Mouse (Mus musculus): Measurements from ENCODE around the gene Ints1.
"Not testable (repeated sequence)": the region's sequence is repeated elsewhere in the genome, so short reads cannot be mapped to it uniquely, and the experiment has no call there.

Ints1 gene

DNA sequence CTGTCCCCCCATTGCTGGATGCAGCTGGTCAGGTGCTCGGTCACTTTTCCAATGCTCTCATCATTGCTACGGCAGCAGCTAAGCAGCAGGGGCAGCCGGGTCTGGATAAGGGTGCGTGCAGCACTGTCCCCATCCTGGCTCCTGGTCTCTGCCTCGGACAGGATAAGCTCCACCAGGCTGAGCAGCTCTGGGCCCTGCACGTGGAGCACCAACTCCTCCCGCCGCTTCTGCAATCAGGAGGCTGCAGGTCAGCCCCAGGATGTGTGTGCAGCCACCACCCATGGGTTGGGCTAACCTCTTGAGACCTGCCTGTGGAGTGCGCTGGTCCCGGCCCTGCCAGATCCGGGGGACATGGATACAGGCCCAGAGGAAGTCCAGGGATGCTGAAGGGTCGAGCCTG lies 19.3 kb downstream of the Ints1 start:
- DNase-seq (ENCODE audit: low read depth, low spot score), result no peak

DNA sequence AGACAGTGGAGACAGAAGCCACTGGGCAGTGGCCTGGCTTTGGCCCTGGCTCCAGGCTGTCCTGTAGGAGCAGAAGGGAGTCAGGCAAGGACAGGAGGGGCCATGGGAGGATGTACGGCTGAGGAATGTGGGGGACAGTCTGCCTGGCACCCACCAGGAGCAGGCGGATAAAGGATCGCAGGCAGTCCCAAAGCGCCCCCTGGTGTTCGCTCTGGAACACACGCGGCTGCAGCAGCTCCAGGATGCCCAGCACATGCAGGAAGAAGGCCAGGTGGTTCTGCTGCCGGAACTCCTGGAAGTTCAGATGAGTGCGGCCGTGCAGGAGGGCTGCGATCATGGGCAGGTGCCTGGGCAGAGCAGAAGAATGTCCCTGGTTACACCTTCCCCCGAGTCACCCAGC lies 20.7 kb downstream of the Ints1 start:
- no peak for DNase-seq (ENCODE audit: low read depth, low spot score)

DNA sequence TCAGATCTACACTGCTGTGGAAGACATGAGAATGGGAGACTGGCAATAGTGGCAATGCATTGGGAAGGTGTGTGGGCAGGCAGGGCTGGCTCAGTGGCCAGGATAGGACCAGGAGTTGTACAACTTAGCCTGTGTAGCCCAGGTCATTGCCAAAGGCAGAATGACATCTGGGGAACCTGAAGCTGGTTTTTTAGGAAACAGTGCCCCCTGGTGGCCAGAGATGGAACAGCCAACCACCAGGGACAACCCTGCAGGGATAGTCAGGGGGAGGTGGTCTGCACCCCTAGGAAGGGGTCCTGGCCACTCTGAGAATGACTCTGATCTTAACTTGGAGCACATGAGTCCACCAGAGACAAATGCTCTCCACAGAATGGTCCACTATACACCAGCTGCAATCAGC lies 24.9 kb downstream of the Ints1 start:
- DNase-seq (ENCODE audit: low read depth, low spot score), result no peak

DNA sequence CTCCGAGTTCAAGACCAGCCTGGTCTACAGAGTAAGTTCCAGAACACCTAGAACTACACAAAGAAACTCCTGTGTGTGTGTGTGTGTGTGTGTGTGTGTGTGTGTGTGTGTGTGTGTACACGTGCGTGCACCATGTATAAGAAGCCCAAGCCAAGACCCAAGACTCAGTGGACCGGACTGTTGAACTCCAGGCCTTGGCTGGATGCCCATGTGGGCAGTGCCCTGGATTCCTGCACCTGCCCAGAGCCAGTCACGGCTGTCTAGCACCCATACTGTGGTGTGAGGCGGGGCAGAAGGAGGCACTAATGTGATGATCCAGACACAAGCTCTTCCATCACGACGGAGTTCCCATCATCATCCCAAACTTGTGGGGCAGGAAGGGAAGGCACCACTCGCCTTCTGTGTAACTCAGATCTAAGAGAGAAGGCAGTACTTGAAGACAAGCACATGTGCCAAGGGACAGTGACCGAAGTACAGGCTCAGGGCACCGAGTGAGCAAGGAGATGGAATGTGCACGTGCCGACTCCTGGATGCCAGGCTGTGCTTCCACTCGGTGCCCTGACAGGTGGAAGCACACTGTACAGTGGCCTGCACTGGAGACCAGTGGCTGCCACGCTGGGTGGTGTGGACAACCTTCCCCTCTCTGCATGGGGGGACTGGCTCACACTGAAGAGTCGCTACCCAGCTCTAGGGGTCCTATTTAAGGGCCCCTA lies 25.9 kb downstream of the Ints1 start:
- no peak for DNase-seq (ENCODE audit: low read depth, low spot score)

DNA sequence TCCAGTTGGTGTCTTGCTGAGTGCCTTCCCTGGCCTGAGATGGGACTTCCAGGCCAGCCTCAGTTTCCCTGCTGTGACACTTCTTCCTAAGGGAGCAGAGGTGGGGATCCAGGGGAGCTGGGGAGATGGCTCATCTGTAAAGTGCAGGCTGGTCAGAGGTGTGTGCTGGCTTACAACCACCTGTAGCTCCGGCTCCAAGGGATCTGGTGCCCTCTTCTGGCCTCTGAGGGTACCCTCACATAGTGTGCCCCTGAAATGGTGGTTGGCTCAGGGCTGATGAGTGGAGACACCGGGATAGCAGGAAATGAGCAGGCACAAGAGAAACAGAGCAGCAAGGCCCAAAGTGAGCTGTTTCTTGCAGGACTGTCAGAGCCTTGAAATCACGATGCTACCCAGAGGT lies 29.7 kb downstream of the Ints1 start:
- DNase-seq (ENCODE audit: low read depth, low spot score), result no peak

DNA sequence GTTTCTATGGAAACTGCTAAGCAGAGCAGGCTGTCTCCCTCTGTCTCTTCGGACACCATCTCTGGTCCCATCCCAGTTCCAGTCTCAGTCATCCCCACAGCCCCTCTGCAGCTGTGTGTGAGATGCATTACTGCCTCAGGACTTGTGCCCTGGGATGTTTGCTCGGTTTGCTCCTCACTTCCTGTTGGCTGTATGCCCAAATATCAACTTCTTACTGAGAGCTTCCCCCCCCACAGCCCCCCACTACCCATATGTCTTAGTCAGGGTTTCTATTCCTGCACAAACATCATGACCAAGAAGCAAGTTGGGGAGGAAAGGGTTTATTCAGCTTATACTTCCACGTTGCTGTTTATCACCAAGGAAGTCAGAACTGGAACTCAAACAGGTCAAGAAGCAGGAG lies 32.8 kb downstream of the Ints1 start:
- DNase-seq (ENCODE audit: low read depth, low spot score), result not testable (repeated sequence)

DNA sequence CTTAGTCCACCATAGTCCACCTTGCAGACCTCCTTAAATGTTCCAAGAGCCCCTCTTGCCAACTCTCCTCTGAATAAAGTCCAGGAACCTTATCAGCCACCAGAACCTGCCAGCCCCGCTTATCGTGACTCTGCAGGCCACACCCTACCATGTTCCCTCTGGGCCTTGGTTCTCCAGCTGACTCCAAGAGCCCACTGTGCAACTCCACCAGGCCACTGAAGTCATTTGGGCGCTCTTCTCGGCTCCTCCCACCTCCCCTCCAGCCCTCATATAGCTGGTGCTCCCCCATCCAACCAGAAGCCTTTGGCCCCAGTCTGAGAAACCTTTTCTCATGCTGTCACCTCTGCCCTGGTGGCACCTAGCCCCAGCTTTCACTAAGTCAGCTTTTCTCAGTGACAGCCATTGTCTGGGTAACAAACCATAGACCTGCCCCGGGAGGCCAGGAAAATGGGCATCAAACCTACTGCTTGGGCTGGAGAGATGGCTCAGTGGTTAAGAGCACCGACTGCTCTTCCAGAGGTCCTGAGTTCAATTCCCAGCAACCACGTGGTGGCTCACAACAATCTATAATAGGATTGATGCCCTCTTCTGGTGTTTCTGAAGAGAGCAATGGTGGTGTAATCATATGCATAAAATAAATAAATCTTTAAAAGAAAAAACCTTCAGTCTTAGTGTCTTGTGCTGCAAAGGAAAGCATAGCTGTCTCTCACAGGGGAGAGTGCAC lies 36.7 kb downstream of the Ints1 start:
- DNase-seq (ENCODE audit: low read depth, low spot score), result no peak

DNA sequence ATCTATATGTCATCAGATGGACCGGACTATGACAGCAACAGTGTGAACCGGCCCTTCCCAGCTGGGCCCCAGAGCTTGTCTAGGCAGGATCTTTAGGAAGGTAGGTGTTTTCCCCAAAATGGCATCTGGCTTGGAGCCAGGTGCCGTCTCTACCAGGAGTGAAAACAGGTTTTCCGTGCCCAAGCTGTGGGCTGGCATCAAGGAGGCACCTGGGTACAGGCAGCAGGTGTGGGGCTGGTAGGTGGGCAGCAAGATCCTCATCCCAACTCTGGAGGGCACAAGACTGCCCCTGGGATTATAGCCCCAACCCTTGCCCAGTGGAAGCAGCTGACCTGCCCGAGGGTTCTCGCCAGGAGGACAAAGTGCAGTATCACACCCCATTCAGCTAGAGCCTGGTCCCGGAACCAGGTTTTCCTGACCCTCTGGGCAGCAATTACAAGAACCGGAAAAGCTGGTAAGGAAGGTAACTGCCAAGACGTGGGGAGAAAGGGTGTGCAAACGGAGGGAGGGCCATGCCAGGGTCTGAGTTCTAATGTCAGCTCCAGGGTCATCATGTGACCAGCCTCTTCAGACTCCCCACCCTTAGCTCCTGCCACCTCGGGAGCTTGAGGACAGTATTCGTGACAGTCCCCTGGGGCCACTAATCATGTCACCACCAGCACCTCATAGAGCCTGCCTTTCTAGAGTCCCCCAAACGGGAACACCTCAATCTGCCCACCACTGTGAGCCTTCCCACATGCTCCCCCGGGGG lies 37.5 kb downstream of the Ints1 start:
- DNase-seq (ENCODE audit: low read depth, low spot score), result no peak

DNA sequence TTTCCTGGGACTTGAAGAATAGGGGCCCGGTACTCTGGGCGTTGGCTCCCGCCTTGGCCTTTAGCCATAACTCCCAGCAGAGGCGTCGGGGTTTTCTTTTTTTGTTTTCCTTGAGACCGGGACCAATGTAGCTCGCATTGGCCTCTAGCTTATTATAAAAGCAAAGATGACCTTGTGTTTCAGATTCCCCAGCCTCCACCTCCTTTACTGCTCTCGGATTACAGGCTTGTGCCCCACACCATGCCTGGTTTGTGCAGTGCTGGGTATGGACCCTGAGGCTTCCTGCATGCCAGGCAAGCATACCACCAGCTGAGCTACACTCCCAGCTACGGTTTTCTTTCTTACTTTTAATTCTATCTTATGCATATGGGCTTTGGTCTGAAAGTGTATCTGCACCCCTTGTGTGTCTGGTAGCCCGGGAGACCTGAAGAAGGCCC lies 39.0 kb downstream of the Ints1 start:
- DNase-seq (ENCODE audit: low read depth, low spot score), result no peak

DNA sequence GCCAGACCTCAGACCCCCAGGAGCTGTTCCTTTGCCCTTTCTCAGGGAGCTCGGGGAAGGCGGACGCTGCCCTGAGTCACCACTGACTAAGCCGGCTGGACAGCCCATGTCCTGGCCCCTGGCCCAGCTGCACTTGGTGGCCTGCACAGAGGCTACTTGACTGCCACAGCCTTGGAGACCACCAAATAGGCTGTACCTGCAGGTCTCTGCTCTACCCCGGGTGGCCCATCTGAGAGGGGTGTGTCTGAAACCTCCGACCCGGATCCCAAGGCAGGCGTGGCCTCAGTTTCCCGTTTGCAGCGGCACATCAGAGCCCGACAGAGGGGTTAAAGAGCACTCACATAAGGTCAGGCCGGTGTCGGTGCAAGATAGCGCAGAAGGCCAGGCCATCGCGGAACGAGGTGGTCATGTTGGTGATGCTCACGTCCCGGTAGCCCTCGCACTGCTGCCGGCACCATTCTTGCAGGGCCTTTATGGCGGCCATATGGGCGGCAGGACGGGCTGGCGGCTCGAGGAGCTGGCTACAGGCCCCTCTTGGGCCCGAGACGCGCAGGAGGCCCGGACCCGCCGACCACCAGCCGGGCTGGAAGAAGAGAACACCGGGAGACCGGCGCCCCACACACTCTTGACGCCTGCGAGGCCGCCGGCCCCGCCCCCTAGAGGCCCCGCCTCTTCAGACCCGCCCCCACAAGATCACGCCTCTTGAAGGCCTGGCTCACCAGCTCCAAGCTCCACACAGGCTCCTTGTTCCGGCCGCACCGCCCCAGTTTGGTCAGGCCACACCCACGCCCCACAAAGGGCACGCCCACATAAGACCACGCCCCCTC lies 39.6 kb downstream of the Ints1 start, which contains the start of gene Micall2:
Gene Micall2 (minus strand): TSS at position 660 of the 827 bp plus-strand sequence.
- DNase-seq (ENCODE audit: low read depth, low spot score), result peak; percentile 56

DNA sequence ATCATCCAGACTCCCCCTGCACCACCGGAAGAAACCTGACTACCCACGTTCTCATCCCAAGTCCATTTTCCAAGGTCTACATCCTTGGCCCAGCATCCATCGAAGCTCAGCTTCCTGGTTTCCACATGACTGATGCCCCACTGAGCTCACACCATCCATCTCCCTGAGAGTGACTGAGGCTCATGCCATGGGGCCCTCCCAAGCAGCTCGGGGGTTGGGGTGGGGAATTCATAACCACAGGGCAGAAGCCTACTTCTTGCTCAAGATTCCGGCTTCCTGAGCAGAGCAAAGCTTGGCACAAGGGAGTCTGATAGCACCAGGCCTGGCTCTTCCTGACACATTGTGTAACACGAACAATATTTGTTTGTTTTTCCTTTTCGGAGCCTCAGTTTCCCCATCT lies 40.7 kb downstream of the Ints1 start:
- DNase-seq (ENCODE audit: low read depth, low spot score), result no peak

DNA sequence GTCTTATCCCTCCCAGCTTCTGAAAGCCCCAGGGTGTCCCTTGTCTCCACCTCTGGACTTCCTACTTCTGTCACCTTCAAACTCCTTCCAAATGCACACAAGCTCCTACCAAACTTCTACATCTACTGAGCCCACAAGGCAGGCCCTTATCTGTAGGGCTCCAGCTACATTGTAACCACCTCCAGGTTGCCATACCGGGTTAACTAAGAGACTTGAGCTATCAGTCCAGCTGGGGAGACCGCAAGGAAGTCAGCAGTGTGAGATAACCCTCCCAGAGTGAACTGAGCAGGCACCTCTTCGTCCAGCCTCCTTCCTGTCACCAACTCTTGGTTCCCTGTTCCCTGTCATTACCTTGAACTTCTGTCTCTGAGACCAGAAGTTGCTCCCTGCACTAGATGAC lies 41.5 kb downstream of the Ints1 start:
- no peak for DNase-seq (ENCODE audit: low read depth, low spot score)

DNA sequence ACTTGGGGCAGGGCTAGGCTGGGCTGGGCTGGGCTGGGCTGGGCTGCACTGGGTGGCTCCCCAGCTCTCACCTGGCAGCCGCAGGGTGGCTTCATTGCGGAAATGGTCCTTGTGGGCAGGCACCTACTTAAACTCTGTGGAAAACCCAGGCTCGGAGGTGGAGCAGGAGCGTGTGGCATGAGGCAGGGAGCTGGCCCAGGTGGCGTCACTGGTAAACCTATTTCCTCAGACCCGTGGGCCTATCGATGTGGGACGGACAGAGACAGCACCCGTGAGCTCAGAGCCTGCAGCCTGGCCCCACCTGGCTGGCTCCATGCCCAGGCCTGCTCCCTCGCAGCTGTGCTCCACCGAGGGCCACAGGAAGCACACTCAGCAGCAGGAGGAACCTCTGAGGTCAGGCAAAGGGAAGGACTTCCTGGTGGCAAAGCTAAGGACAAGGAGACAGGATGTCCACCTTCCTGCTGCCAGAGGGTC lies 42.8 kb downstream of the Ints1 start:
- no peak for DNase-seq (ENCODE audit: low read depth, low spot score)

DNA sequence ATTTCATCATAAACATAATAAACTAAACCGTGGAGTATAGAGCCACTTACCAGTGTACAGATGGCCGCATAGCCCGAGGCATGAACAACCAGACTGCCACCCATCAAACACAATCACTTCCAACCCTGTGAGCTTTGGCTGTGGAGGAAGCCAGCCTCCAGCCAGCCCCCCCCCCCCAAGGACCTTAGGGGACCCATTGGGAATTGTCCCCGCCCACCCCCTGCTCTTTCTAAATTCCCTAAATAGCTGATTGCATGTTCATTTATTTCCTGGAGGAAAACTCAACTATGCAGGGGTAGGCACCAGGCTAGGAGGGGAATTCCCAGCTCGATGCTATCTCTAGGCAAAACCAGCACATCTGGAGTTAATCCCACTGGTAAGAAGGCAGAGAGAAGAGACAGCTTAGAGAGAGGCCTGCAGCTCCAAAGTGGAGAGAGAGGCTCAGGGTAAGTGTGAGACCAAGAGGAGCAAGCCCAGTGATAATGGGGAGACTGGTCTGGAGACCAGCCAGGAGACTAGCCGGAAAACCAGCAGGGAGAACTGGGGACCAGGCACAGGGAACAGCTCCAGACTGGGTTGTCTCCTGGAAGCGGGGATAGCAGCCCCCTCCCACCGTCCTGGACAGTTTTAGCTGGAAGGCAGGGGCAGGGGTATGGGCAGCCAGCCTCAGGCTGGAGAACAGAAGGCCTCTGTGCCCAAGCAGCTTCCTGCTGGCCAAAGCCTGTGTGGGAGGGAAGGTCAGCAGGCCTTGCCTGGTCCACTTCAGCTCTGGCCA lies 44.6 kb downstream of the Ints1 start:
- no peak for DNase-seq (ENCODE audit: low read depth, low spot score)

DNA sequence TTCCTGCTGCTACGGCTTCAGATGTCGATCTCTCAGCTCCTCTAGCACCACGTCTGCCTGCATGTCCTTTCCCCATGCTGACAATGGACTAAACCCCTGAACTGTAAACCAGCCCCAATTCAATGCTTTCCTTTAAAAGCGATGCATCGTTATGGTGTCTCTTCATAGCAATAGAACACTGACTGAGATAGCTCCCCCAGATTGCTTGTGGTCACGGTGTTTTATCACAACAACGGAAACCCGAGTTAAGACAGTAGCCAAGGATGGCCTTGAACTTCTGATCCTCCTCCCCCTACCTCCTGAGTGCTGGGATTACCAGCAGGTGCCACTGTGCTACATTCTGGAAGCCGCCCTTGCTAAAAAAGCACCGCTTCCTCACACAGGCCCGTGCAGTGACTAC lies 48.2 kb downstream of the Ints1 start:
- DNase-seq (ENCODE audit: low read depth, low spot score), result no peak

DNA sequence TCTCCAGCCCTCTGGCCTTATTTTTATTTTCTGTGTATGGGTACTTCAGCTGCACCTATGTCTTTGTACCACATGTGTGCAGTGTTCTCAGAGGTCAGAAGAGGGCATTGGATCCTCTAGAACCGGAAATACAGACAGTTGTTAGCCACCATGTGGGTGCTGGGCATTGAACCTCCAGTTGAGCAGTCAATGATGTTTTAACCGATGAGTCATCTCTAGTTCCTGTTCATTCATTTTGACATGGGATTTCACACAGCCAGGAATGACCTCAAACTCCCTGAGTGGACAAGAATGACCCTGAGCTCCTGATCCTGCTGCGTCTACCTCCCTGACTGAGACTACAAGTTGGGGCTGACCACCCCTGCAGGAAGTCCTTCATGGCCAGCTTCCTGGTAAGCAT lies 49.3 kb downstream of the Ints1 start:
- no peak for DNase-seq (ENCODE audit: low read depth, low spot score)

DNA sequence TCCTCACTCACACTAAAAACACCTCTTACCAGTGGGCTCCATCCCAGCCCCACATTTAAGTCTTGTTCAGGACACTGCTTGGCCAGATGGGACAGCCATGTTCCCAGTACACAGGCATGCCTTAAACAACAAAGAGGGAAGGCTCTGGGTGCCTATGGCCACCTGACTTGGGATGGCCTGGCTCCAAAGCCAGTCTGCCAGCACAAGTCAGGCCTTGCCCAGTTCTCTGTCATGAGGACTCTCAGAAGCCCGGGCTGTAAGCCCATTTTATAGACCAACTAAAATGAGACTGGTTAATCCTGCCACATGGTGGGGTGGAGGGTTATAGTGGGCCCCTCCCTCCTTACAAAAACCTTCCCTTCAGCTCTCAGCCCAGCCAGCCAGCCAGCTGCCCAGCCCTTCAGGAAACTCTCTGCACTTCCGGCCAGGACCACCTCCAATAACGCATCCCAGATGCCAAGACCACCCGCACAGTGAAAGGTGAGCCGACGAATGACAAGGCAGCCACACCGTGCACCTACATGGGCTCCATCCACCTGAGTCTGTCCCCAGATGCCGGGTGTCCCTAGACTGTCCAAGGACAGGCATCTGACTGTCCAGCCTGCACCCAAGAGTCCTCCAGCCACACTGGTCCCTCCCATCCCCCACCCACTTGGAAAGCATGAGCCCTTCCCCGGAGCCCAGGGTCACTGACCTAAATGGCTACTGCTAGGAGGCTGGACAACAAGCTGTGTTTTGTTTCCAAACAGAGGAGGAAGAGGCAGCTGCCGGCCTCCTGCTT lies 50.9 kb downstream of the Ints1 start:
- no peak for DNase-seq (ENCODE audit: low read depth, low spot score)

DNA sequence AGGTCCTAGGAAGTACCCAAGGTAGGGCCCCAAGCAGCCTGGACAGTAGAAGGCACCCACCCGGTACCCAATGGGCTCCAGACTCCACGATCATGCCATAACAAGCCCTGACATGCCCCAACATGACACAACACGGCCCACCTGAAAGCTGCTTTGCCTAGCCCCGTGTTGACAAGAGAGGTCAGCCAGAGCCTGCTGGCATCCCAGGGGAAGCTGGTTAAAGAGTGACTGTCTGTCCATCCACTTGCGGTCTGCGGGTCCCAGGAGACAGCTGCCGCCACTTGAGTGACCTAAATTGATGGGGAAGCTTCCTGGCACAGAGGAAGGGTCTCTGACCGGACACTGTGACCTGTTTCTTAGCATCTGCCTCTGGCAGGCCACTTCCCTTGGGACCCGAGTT lies 52.4 kb downstream of the Ints1 start:
- DNase-seq (ENCODE audit: low read depth, low spot score), result no peak

DNA sequence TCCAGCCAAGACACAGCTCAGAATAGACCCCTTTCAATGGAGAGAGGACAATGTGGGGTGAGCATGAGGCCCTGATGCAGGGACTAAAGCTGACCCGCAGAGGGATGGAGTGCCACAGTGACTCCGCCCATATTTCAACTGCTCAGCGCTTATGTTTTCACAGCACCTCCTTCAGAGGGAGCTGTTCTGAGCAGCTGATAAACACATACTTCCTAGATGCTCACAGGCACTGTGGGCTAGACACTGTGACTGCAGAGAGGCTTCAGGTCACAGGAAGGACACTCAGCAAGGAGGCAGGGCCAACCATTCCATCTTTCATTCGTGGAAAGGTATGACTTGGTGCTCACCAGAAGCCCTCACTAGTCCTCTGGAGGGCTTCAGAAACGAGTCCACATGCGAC lies 52.8 kb downstream of the Ints1 start:
- no peak for DNase-seq (ENCODE audit: low read depth, low spot score)

DNA sequence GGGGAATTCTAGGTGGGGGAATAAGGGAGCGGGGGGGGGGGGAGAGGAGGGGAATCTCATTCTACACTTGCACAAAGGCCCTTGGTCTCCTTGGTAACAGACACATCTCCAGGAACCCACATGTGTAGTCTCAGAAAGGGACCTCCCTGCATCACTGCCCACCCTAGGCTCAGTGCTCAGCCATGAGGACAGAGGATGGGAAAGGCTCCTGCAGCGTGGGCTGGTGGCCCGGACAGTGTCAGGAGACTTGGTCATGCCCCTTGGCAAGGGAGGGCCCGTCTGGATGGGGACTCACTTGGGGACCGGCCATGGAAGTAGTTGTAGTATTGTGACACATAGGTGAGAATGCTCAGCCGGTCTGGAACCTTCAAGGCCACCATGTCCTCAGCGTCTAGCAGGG lies 56.5 kb downstream of the Ints1 start:
- no peak for DNase-seq (ENCODE audit: low read depth, low spot score)
